Mouse (Mus musculus) heart, embryonic 13.5 days (tissue): ENCODE data around the gene Hist1h3f. TPM values are rescaled to one million over a fixed set of nuclear protein-coding genes. Genes with fewer than 3 reads are reported as not detected.
"Not testable (repeated sequence)": the region's sequence is repeated elsewhere in the genome, so short reads cannot be mapped to it uniquely, and the experiment has no call there.

Experiments
- ATAC-seq: fragments of 200-750 bp; cut with Nextera tagmentation; 2 replicates; pipeline ENCODE4 v1.8.0; 2017; ENCODE audit warnings: moderate TSS enrichment; ENCODE audit not compliant: insufficient number of reproducible peaks, low FRiP score, low TSS enrichment; ENCODE audit errors: extremely low read depth
- H3K27ac ChIP-seq: fragments of 300-500 bp; sonication (generic); replicated peaks from 2 replicates; pipeline ENCODE4 v1.5.1; 2015; ENCODE audit warnings: moderate library complexity, mild to moderate bottlenecking, inconsistent platforms
- H3K27me3 ChIP-seq: fragments of 300-500 bp; sonication (generic); replicated peaks from 2 replicates; pipeline ENCODE4 v1.6.1; 2015; ENCODE audit warnings: mild to moderate bottlenecking, inconsistent platforms
- H3K36me3 ChIP-seq: fragments of 300-500 bp; sonication (generic); 2 replicates; pipeline ENCODE4 v1.6.1; 2015; ENCODE audit warnings: mild to moderate bottlenecking, inconsistent platforms
- H3K4me1 ChIP-seq: fragments of 300-500 bp; sonication (generic); 2 replicates; pipeline ENCODE4 v1.6.1; 2015; ENCODE audit warnings: inconsistent platforms
- H3K4me2 ChIP-seq: fragments of 300-500 bp; sonication (generic); 2 replicates; pipeline ENCODE4 v1.6.1; 2015; ENCODE audit warnings: inconsistent platforms, mild to moderate bottlenecking, moderate library complexity
- H3K4me3 ChIP-seq: fragments of 300-500 bp; sonication (generic); 2 replicates; pipeline ENCODE4 v1.5.1; 2015; ENCODE audit warnings: moderate library complexity, mild to moderate bottlenecking, inconsistent platforms
- H3K9ac ChIP-seq: fragments of 300-500 bp; sonication (generic); 2 replicates; pipeline ENCODE4 v1.6.1; 2015; ENCODE audit warnings: inconsistent platforms, mild to moderate bottlenecking, moderate library complexity
- H3K9me3 ChIP-seq: fragments of 300-500 bp; sonication (generic); 2 replicates; pipeline ENCODE4 v1.6.1; 2016; ENCODE audit warnings: inconsistent platforms
- WGBS: fragments of 180-500 bp; shearing (Covaris S2); methylation state at CpG from one replicate; pipeline ENCODE4 v1.1.7; 2015; ENCODE audit warnings: mixed read lengths; 5-methylcytosine and 5-hydroxymethylcytosine counted together
- polyA plus RNA-seq: library from polyadenylated mRNA; unstranded; fragments of >200 nt; fragmentation: Nextera tagmentation; extraction: Ambion mirVana; gene quantifications from 2 replicates; pipeline ENCODE4 v1.2.1, GENCODE M21; 2015

The Hist1h3f gene
- polyA plus RNA-seq, 1 experiment from 2014 or later, result 0.48 TPM

DNA sequence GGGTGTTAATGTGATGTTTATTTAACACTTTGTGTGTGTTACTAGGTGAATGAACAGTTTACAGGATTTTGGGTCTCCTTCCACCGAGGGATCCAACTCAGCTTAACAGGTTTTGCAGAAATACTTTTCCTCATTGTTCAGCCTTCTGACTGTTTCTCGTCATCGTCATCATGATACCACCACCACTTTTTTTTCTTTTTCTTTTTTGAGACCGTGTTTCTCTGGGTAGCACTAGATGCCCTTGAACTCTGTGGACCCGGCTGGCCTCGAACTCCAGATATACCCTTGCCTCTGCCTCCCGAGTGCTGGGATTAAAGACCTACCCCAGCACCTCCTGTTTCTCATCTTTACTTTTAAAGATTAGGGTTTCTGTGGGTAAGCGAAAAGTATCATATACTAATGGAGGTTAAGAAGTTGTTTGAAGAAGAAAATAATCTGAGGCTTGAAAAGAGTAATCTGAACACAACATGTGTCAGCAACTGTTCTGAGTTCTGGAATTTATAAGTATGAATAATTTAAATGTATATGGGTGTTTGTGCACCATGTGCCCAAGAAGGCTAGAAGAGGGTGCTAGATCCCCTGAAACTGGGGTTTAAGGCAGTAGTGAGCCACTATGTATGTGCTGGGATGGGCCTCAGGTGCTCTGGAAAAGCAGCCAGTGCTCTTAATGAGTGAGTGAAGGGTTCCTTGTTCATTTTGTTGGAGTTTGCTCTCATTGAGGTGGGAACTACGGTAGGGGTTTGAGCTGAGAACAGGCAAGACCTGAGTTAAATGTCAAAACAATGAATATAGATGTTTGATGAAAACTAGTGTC, 11.4 kb upstream of the Hist1h3f start:
- peak overlapping the region; percentile 70 for H3K4me3 ChIP-seq
- no peaks in the 10 kb centered on the region for H3K27me3 ChIP-seq
- 25% methylated on average over 9 of the region's 9 CpGs for WGBS
- H3K27ac ChIP-seq, result peak overlapping the region; percentile 99
- no peaks in the 10 kb centered on the region for H3K36me3 ChIP-seq
- H3K9me3 ChIP-seq, result no peaks in the 10 kb centered on the region
- no peak for ATAC-seq
- peak overlapping the region; percentile 92 for H3K9ac ChIP-seq
- peaks cover 49% of the 10 kb centered on the region for H3K4me1 ChIP-seq
- H3K4me2 ChIP-seq, result peak overlapping the region; percentile 81

GRCm38 (mm10) chr13:23533560-23534367, 10.1 kb upstream of the Hist1h3f start, which contains the start of gene Hist1h2af:
Hist1h2af (plus strand) TSS chr13:23533906.
- H3K27me3 ChIP-seq, H3K36me3 ChIP-seq, ATAC-seq, H3K9me3 ChIP-seq: not testable (repeated sequence)
- WGBS, result 1% methylated on average over 29 of the region's 53 CpGs
- Histone ChIP-seq H3K4me3 (peak within 1 kb of the TSS; percentile 70), H3K9ac (peak within 1 kb of the TSS; percentile 84), H3K4me2 (peak within 1 kb of the TSS; percentile 81), H3K4me1 (peaks cover 47% of the 10 kb centered on the region), H3K27ac (peak within 1 kb of the TSS; percentile 99)

GRCm38 (mm10) chr13:23534368-23535131, 9.3 kb upstream of the Hist1h3f start:
- no peak for ATAC-seq
- WGBS, result under 1% methylated on average over 15 of the region's 15 CpGs

DNA sequence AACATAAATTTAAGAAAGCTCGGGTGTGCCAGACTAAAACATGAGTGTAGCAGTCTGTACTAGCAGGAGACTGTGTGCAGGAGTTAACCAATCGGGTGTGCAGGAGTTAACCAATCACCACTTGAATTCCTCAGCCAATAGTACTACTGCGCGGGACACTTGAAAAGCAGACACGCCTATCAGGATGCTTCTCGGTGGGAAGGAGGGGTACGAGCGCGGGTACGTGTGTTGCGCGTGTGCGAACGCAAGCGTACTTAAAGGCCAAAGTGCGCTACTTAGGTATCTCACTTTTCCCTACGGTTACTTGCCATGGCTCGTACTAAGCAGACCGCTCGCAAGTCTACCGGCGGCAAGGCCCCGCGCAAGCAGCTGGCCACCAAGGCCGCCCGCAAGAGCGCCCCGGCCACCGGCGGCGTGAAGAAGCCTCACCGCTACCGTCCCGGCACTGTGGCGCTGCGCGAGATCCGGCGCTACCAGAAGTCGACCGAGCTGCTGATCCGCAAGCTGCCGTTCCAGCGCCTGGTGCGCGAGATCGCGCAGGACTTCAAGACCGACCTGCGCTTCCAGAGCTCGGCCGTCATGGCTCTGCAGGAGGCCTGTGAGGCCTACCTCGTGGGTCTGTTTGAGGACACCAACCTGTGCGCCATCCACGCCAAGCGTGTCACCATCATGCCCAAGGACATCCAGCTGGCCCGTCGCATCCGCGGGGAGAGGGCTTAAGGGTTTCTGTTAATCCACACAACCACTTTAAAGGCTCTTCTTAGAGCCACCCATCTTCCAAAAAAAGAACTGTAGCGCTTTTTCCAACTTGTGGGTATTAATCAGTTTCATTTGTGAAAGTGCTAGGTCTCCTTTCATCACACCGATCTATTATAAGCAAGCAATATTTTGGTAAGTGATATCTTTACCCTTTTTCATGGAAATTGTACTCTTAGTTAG, 8.4 kb upstream of the Hist1h3f start, which contains the start of gene Hist1h3g:
Hist1h3g (plus strand) TSS at position 286 of the 939 bp plus-strand sequence.
- H3K27ac ChIP-seq, result peak within 1 kb of the TSS; percentile 99
- peak within 1 kb of the TSS; percentile 84 for H3K9ac ChIP-seq
- peak within 1 kb of the TSS; percentile 70 for H3K4me3 ChIP-seq
- not testable (repeated sequence) for H3K27me3 ChIP-seq, H3K9me3 ChIP-seq, H3K36me3 ChIP-seq
- H3K4me1 ChIP-seq, result peaks cover 42% of the 10 kb centered on the region
- H3K4me2 ChIP-seq, result peak within 1 kb of the TSS; percentile 81
- peak; percentile 87 for ATAC-seq
- 1% methylated on average over 49 of the region's 62 CpGs for WGBS

More at GRCm38 (mm10) chr13:23534368-23535131, 9.3 kb upstream of the Hist1h3f start:
- Histone ChIP-seq H3K36me3 (no peaks in the 10 kb centered on the region), H3K27me3 (no peaks in the 10 kb centered on the region), H3K9me3 (no peaks in the 10 kb centered on the region), H3K4me2 (peak overlapping the region; percentile 81), H3K27ac (peak overlapping the region; percentile 99), H3K9ac (peak overlapping the region; percentile 84), H3K4me3 (peak overlapping the region; percentile 70), H3K4me1 (peaks cover 42% of the 10 kb centered on the region)

- H3K4me1 ChIP-seq, result peaks cover 42% of the 10 kb centered on the region
- no peaks in the 10 kb centered on the region for H3K27me3 ChIP-seq
- WGBS, result 27% methylated on average over 7 of the region's 7 CpGs
- H3K36me3 ChIP-seq, result no peaks in the 10 kb centered on the region
- H3K27ac ChIP-seq, result peak overlapping the region; percentile 99
- no peak for ATAC-seq
- no peaks in the 10 kb centered on the region for H3K9me3 ChIP-seq
- H3K9ac ChIP-seq, result peak overlapping the region; percentile 84
- H3K4me2 ChIP-seq, result peak overlapping the region; percentile 81
- peak overlapping the region; percentile 70 for H3K4me3 ChIP-seq
Measured at GRCm38 (mm10) chr13:23536076-23536822, 7.6 kb upstream of the Hist1h3f start.

DNA sequence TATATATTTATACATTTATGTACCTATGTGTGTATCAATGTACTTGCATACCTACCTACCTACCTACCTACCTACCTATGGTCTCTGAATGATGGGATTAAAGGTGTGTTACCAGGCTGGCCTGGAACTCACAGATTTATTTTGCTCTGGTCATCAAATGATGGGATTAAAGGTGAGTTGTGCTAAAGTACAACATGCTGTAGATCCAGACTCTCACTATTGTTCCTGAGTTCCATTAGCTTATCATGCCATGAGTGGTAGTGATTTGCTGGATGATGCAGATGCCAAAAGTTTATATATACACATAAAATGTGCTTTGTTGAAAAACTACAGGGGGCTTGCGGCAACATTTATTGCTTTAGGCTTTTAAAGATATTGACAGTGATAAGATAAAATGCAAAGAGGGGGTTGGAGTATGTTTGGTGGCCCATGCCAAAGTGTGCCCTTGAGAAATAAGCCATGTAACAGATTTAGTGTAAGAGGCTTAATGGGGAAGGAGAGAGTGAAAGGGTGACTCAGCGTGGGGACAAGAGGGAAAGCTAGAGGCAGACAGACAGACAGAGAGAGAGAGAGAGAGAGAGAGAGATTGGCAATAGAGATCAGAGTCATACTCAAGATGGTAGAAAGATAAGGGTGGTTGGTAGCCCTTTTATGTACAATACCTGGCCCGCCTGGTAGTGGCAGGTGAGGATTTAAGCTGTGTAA, 6.7 kb upstream of the Hist1h3f start:
- H3K36me3 ChIP-seq, result no peaks in the 10 kb centered on the region
- no peak overlapping the region for H3K27ac ChIP-seq
- H3K9ac ChIP-seq, result 0 out of 2 replicates have a peak overlapping the region, but pooled peaks have one; percentile 84
- H3K4me1 ChIP-seq, result peaks cover 41% of the 10 kb centered on the region
- no peak for ATAC-seq
- 75% methylated on average over 3 of the region's 3 CpGs for WGBS
- no peaks in the 10 kb centered on the region for H3K27me3 ChIP-seq
- H3K4me2 ChIP-seq, result peak overlapping the region; percentile 81
- H3K4me3 ChIP-seq, result peak overlapping the region; percentile 70
- no peaks in the 10 kb centered on the region for H3K9me3 ChIP-seq

DNA sequence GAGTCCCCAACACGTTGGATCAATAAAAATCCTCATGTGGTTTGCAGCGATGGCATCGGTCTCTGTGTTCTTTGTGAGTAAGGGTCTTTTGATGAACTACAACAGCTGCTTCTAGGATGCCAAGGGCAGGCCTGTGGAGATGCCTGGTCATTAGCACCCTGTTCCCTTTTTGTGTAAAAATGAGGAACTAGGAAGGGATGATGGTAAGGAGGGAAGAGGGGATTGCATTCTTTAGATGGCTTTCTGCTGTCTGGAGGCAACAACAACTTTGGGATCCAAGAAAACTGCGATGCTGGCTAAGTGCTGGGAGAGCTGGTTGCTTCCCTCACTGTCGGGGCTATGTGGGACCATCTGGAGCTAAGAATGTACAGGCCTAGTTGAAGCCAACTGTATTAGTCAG, 5.6 kb upstream of the Hist1h3f start:
- WGBS, result 83% methylated on average over 5 of the region's 5 CpGs
- ATAC-seq, result no peak

DNA sequence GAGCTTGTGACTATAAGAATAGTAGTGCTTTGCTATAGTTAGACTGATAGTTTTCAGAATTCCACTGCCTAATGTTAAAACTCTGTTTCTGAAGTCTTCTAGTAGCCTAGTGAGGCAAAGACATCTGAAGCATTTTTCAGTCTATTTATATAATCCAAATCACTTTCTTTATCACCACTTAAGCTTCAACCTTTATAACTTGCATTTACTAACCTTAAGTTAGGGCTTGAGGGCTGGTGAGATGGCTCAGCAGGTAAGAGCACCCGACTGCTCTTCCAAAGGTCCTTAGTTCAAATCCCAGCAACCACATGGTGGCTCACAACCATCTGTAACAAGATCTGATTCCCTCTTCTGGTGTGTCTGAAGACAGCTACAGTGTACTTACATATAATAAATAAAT, 4.0 kb upstream of the Hist1h3f start:
- H3K9me3 ChIP-seq, H3K4me2 ChIP-seq, H3K27ac ChIP-seq, H3K27me3 ChIP-seq, H3K4me3 ChIP-seq, H3K36me3 ChIP-seq, H3K9ac ChIP-seq, ATAC-seq: not testable (repeated sequence)
- WGBS, result 63% methylated on average over 1 of the region's 1 CpGs
- peaks cover 28% of the 10 kb centered on the region for H3K4me1 ChIP-seq

More for the DNA sequence above, 5.6 kb upstream of the Hist1h3f start:
- Histone ChIP-seq H3K27me3 (no peaks in the 10 kb centered on the region), H3K36me3 (no peaks in the 10 kb centered on the region), H3K4me2 (no peak overlapping the region), H3K9ac (no peak overlapping the region), H3K4me3 (no peak overlapping the region), H3K27ac (no peak overlapping the region), H3K4me1 (peaks cover 37% of the 10 kb centered on the region), H3K9me3 (no peaks in the 10 kb centered on the region)

GRCm38 (mm10) chr13:23541497-23541896, 2.4 kb upstream of the Hist1h3f start:
- no peaks in the 10 kb centered on the region for H3K9me3 ChIP-seq
- H3K27ac ChIP-seq, result no peak overlapping the region
- H3K27me3 ChIP-seq, result no peaks in the 10 kb centered on the region
- ATAC-seq, result no peak
- no peak overlapping the region for H3K9ac ChIP-seq
- WGBS, result 81% methylated on average over 3 of the region's 3 CpGs
- H3K4me1 ChIP-seq, result peaks cover 18% of the 10 kb centered on the region
- no peaks in the 10 kb centered on the region for H3K36me3 ChIP-seq
- no peak overlapping the region for H3K4me2 ChIP-seq
- no peak overlapping the region for H3K4me3 ChIP-seq
